8 mouse cellular contexts compared by ENCODE assay signal in the genomic region with DNA sequence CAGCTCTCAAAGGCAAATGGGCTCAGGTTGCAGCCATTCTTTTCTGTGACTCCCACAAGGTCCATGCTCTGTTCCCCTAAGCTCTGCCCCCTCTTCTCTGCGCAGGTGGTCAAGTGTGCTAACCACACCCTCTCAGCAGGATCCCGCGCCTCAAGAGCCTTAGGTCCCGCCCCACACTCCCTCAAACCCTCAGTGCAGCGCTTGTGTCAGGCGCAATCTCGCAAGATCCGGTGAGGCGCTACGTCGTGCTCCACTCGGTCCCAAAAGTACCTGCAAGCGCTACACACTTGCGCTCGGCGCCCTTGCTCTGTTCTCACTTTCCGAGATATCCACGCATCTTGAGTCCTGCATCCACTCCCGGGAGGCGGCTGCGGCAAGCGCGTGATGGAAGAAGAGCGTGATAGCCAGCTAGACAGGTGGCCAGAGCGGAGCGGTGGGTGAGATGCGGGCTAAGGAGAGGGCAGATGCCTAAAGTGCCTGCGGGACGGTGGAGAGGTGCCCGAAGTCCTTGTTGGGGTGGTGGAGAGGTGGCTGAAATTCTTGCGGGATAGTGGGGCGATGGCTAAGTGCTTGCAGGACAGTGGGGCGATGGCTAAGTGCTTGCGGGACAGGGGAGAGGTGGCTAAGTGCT. TPM values are rescaled to one million over a fixed set of nuclear protein-coding genes. Genes with fewer than 3 reads are reported as not detected.
A peak's percentile ranks its signal among the peaks of the same experiment; 100 is the strongest.
DNase-seq lines count a peak whose midpoint lies in the region; ATAC-seq lines count a peak whose summit lies in the region.

No protein-coding gene starts in this region.

- H3K4me1 ChIP-seq in forebrain, embryonic 14.5 days (ENCODE audit: control insufficient read depth, insufficient read depth, low read length), result no peaks in the 10 kb centered on the region
- no peaks in the 10 kb centered on the region for H3K4me1 ChIP-seq in intestine, embryonic 15.5 days (replicated peaks)
- no peaks in the 10 kb centered on the region for H3K4me1 ChIP-seq in liver, embryonic 11.5 days (replicated peaks; ENCODE audit: control insufficient read depth, insufficient read depth, low read length)
- H3K4me1 ChIP-seq in midbrain, embryonic 16.5 days (ENCODE audit: control insufficient read depth, insufficient read depth, low read length), result peaks cover 3% of the 10 kb centered on the region; the same call in 1 of the 2 replicates

- DNase-seq in adrenal gland, adult 2 months, result peak; percentile 56
- DNase-seq in adrenal gland, postnatal 25 days, result no peak
- peak; percentile 21 to 67 for DNase-seq in cerebellum, adult 18-20 months
- peak; percentile 15 for DNase-seq in forebrain, embryonic 14.5 days (ENCODE audit: low spot score)
- peak; percentile 48 for DNase-seq in liver, embryonic 11.5 days (ENCODE audit: low spot score)
- DNase-seq in testis, postnatal 14 days (ENCODE audit: low spot score), result peak; percentile 7

- H3K4me3 ChIP-seq in forebrain, embryonic 14.5 days (ENCODE audit: low read depth, low read length), result peak overlapping the region; percentile 31
- H3K4me3 ChIP-seq in intestine, embryonic 15.5 days (replicated peaks), result peak overlapping the region; percentile 29
- peak overlapping the region; percentile 51 for H3K4me3 ChIP-seq in liver, embryonic 11.5 days (ENCODE audit: low read depth, low read length)
- H3K4me3 ChIP-seq in midbrain, embryonic 16.5 days (ENCODE audit: low read depth, low read length), result peak overlapping the region; percentile 39

- ATAC-seq in forebrain, embryonic 14.5 days, result peak; percentile 46; the same call in 1 of the 2 replicates
- ATAC-seq in intestine, embryonic 15.5 days, result peak; percentile 43; the same call in 1 of the 2 replicates
- peak; percentile 80 for ATAC-seq in liver, embryonic 11.5 days (replicated peaks; ENCODE audit: low FRiP score)
- peak; percentile 42; the same call in 1 of the 2 replicates for ATAC-seq in midbrain, embryonic 16.5 days

- peaks cover 4% of the 10 kb centered on the region; the same call in 1 of the 2 replicates for H3K27me3 ChIP-seq in forebrain, embryonic 14.5 days (replicated peaks; ENCODE audit: control insufficient read depth, insufficient read depth, low read length)
- peaks cover 16% of the 10 kb centered on the region for H3K27me3 ChIP-seq in intestine, embryonic 15.5 days (replicated peaks)
- peaks cover 28% of the 10 kb centered on the region for H3K27me3 ChIP-seq in liver, embryonic 11.5 days (replicated peaks; ENCODE audit: control insufficient read depth, insufficient read depth, low read length)
- peaks cover 20% of the 10 kb centered on the region for H3K27me3 ChIP-seq in midbrain, embryonic 16.5 days (ENCODE audit: control insufficient read depth, insufficient read depth, low read depth, low read length)

- 13% methylated on average over 34 of the region's 34 CpGs for WGBS in forebrain, embryonic 14.5 days
- WGBS in intestine, embryonic 15.5 days, result 9% methylated on average over 34 of the region's 34 CpGs
- 8% methylated on average over 34 of the region's 34 CpGs for WGBS in liver, embryonic 11.5 days
- 10% methylated on average over 34 of the region's 34 CpGs for WGBS in midbrain, embryonic 16.5 days

- H3K9ac ChIP-seq in forebrain, embryonic 14.5 days (ENCODE audit: low read length), result 0 out of 2 replicates have a peak overlapping the region, but pooled peaks have one; percentile 21
- H3K9ac ChIP-seq in intestine, embryonic 15.5 days, result no peak overlapping the region
- peak overlapping the region; percentile 50 for H3K9ac ChIP-seq in liver, embryonic 11.5 days (ENCODE audit: low read depth, low read length)
- H3K9ac ChIP-seq in midbrain, embryonic 16.5 days (ENCODE audit: low read depth, low read length), result peak overlapping the region; percentile 48

- H3K36me3 ChIP-seq in forebrain, embryonic 14.5 days (ENCODE audit: control insufficient read depth, insufficient read depth, low read length), result no peaks in the 10 kb centered on the region
- no peaks in the 10 kb centered on the region for H3K36me3 ChIP-seq in intestine, embryonic 15.5 days
- H3K36me3 ChIP-seq in liver, embryonic 11.5 days (ENCODE audit: control insufficient read depth, insufficient read depth, low read length), result no peaks in the 10 kb centered on the region
- H3K36me3 ChIP-seq in midbrain, embryonic 16.5 days (ENCODE audit: control insufficient read depth, insufficient read depth, low read length), result no peaks in the 10 kb centered on the region

- no peak overlapping the region for H3K27ac ChIP-seq in forebrain, embryonic 14.5 days (ENCODE audit: low read depth, low read length)
- no peak overlapping the region for H3K27ac ChIP-seq in intestine, embryonic 15.5 days
- no peak overlapping the region for H3K27ac ChIP-seq in liver, embryonic 11.5 days (ENCODE audit: low read depth, low read length)
- H3K27ac ChIP-seq in midbrain, embryonic 16.5 days (ENCODE audit: low read length), result no peak overlapping the region

- H3K9me3 ChIP-seq in forebrain, embryonic 14.5 days (replicated peaks; ENCODE audit: control insufficient read depth, low read length), result no peaks in the 10 kb centered on the region
- H3K9me3 ChIP-seq in intestine, embryonic 15.5 days, result no peaks in the 10 kb centered on the region
- H3K9me3 ChIP-seq in liver, embryonic 11.5 days (ENCODE audit: control insufficient read depth, low read length), result no peaks in the 10 kb centered on the region
- H3K9me3 ChIP-seq in midbrain, embryonic 16.5 days (replicated peaks; ENCODE audit: control insufficient read depth, low read length, poor library complexity, severe bottlenecking), result no peaks in the 10 kb centered on the region

- peak overlapping the region; percentile 61 for H3K4me2 ChIP-seq in forebrain, embryonic 14.5 days (ENCODE audit: low read length)
- H3K4me2 ChIP-seq in intestine, embryonic 15.5 days (replicated peaks), result peak overlapping the region; percentile 75
- H3K4me2 ChIP-seq in liver, embryonic 11.5 days, result peak overlapping the region; percentile 75
- peak overlapping the region; percentile 76 for H3K4me2 ChIP-seq in midbrain, embryonic 16.5 days (ENCODE audit: low read length)

RNA-seq across cellular contexts. Expression of a gene that starts 25.8 kb away (rescaled TPM):
- not detected for total RNA-seq in adrenal gland, adult 2 months (2021)
- not detected in 2 replicates for polyA plus RNA-seq in adrenal gland, adult 2 months (2012; rRNA removed)
- 2.6 TPM in 1 of 2 replicates, not detected in the other for total RNA-seq in adrenal gland, postnatal 25 days (2021)
- polyA plus RNA-seq in forebrain, embryonic 14.5 days (2014; fragmentation: Nextera tagmentation; extraction: Ambion mirVana), result not detected in 2 replicates
- polyA plus RNA-seq in intestine, embryonic 15.5 days (2015; fragmentation: Nextera tagmentation; extraction: Ambion mirVana), result not detected in 2 replicates
- not detected in 2 replicates for polyA plus RNA-seq in liver, embryonic 11.5 days (2014; fragmentation: Nextera tagmentation; extraction: Ambion mirVana)
- polyA plus RNA-seq in midbrain, embryonic 16.5 days (2015; fragmentation: Nextera tagmentation; extraction: Ambion mirVana), result not detected in 2 replicates

RNA-seq across cellular contexts. Expression of a gene that starts 33.4 kb away (rescaled TPM):
- total RNA-seq in adrenal gland, adult 2 months (2021), result not detected
- polyA plus RNA-seq in adrenal gland, adult 2 months (2012; rRNA removed), result not detected in 2 replicates
- not detected in 2 replicates for total RNA-seq in adrenal gland, postnatal 25 days (2021)
- not detected in 2 replicates for polyA plus RNA-seq in forebrain, embryonic 14.5 days (2014; fragmentation: Nextera tagmentation; extraction: Ambion mirVana)
- polyA plus RNA-seq in intestine, embryonic 15.5 days (2015; fragmentation: Nextera tagmentation; extraction: Ambion mirVana), result 0.35 and 0.36 TPM in 2 replicates
- polyA plus RNA-seq in liver, embryonic 11.5 days (2014; fragmentation: Nextera tagmentation; extraction: Ambion mirVana), result not detected in 2 replicates
- not detected in 2 replicates for polyA plus RNA-seq in midbrain, embryonic 16.5 days (2015; fragmentation: Nextera tagmentation; extraction: Ambion mirVana)
